Mouse (Mus musculus) spleen, adult 2 months (tissue): Measurements from ENCODE around the gene Tdo2.

ENCODE experiments used
- CTCF ChIP-seq: fragments of 200-500 bp; IDR thresholded peaks from 2 replicates; pipeline ENCODE4 v1.5.1; 2011; ENCODE audit warnings: mild to moderate bottlenecking, inconsistent platforms; ENCODE audit not compliant: insufficient read depth, insufficient read length, insufficient replicate concordance; ENCODE audit errors: extremely low read depth
- POLR2A ChIP-seq: fragments of 200-500 bp; IDR thresholded peaks from 2 replicates; pipeline ENCODE4 v1.6.1; 2011; ENCODE audit warnings: low read depth, low read length, inconsistent platforms

DNA sequence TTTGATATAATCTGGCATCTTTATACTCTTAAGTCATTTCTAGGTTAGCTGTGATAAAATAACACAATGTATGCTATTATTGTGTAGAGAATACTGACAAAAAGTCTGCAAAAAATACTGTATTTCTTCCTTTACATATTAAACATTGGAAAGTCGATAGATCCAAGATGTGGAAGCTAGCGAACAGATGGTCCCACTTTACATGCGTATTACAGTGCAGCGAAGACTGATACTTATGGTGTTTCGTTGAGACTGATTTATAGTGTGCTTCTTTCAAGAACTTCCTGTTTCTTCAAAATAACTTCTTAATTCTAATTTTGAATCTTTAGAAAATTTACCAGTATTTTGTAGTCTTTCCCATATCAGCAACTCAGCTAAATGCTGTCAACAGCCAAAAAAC lies 18.5 kb downstream of the Tdo2 start:
- TF ChIP-seq CTCF, result no peak
- no peak for TF ChIP-seq POLR2A
